Mouse (Mus musculus) forebrain, embryonic 14.5 days (tissue): Measurements from ENCODE around the gene Zbtb20. TPM values are rescaled to one million over a fixed set of nuclear protein-coding genes. Genes with fewer than 3 reads are reported as not detected.
A peak's percentile ranks its signal among the peaks of the same experiment; 100 is the strongest.

Source experiments
- ATAC-seq: fragments of 200-750 bp; cut with Nextera tagmentation; 2 replicates; pipeline ENCODE4 v1.8.0; 2017; ENCODE audit warnings: mild to moderate bottlenecking, moderate library complexity
- DNase-seq: peaks from one replicate; pipeline ENCODE4 v3.0.0-alpha.2; 2015; ENCODE audit warnings: low spot score
- H3K27ac ChIP-seq: fragments of 300-500 bp; sonication (generic); 2 replicates; pipeline ENCODE4 v1.5.1; 2014; ENCODE audit warnings: low read depth, mild to moderate bottlenecking, control low read depth, low read length, moderate library complexity
- H3K27me3 ChIP-seq: fragments of 300-500 bp; sonication (generic); replicated peaks from 2 replicates; pipeline ENCODE4 v1.6.1; 2014; ENCODE audit warnings: low read length, control low read depth, mixed read lengths; ENCODE audit not compliant: control insufficient read depth, insufficient read depth
- H3K36me3 ChIP-seq: fragments of 300-500 bp; sonication (generic); 2 replicates; pipeline ENCODE4 v1.6.1; 2014; ENCODE audit warnings: low read length, control low read depth; ENCODE audit not compliant: control insufficient read depth, insufficient read depth
- H3K4me1 ChIP-seq: fragments of 300-500 bp; sonication (generic); 2 replicates; pipeline ENCODE4 v1.6.1; 2014; ENCODE audit warnings: antibody characterized with exemption, low read length, control low read depth; ENCODE audit not compliant: control insufficient read depth, insufficient read depth
- H3K4me2 ChIP-seq: fragments of 300-500 bp; sonication (generic); 2 replicates; pipeline ENCODE4 v1.6.1; 2014; ENCODE audit warnings: mild to moderate bottlenecking, control low read depth, low read length
- H3K4me3 ChIP-seq: fragments of 300-500 bp; sonication (generic); 2 replicates; pipeline ENCODE4 v1.5.1; 2014; ENCODE audit warnings: low read depth, low read length, control low read depth
- H3K9ac ChIP-seq: fragments of 300-500 bp; sonication (generic); 2 replicates; pipeline ENCODE4 v1.6.1; 2014; ENCODE audit warnings: mild to moderate bottlenecking, low read length, control low read depth, moderate library complexity
- H3K9me3 ChIP-seq: fragments of 300-500 bp; sonication (generic); replicated peaks from 2 replicates; pipeline ENCODE4 v1.6.1; 2016; ENCODE audit warnings: low read length, control low read depth, mixed read lengths; ENCODE audit not compliant: control insufficient read depth
- WGBS: fragments of 180-500 bp; shearing (Covaris S2); extraction: QIAGEN DNeasy Blood & Tissue Kit; methylation state at CpG from one replicate; pipeline ENCODE4 v1.1.7; 2014; 5-methylcytosine and 5-hydroxymethylcytosine counted together
- polyA plus RNA-seq: library from polyadenylated mRNA; unstranded; fragments of >200 nt; fragmentation: Nextera tagmentation; extraction: Ambion mirVana; gene quantifications from 2 replicates; pipeline ENCODE4 v1.2.1, GENCODE M21; 2014

Zbtb20 gene
- polyA plus RNA-seq = 41.0 and 86.0 TPM in 2 replicates

- DNase-seq (no peak), ATAC-seq (no peak)
- H3K4me3 ChIP-seq = peak within 1 kb of the TSS; percentile 76
- no peaks in the 10 kb centered on the region for H3K9me3 ChIP-seq
- no peaks in the 10 kb centered on the region for H3K27me3 ChIP-seq
- H3K9ac ChIP-seq = peak within 1 kb of the TSS; percentile 74
- H3K36me3 ChIP-seq = no peaks in the 10 kb centered on the region
- 0% methylated on average over 5 of the region's 8 CpGs for WGBS
- peak within 1 kb of the TSS; percentile 70 for H3K4me2 ChIP-seq
- H3K27ac ChIP-seq = peak within 1 kb of the TSS; percentile 98
- H3K4me1 ChIP-seq = peaks cover 5% of the 10 kb centered on the region; the same call in 1 of the 2 replicates
These were observed at the start of gene Zbtb20 for GRCm38 (mm10) chr16:42875852-42875980. Gene Zbtb20, plus strand, starts transcription at chr16:42875881.

GRCm38 (mm10) chr16:42835940-42836339 is 39.7 kb upstream of the Zbtb20 start:
- H3K4me3 ChIP-seq = no peak overlapping the region
- H3K9me3 ChIP-seq = no peaks in the 10 kb centered on the region
- H3K27me3 ChIP-seq = no peaks in the 10 kb centered on the region
- no peak overlapping the region for H3K4me2 ChIP-seq
- H3K36me3 ChIP-seq = no peaks in the 10 kb centered on the region
- peak; percentile 70 for DNase-seq
- 69% methylated on average over 5 of the region's 5 CpGs for WGBS
- H3K9ac ChIP-seq = no peak overlapping the region
- H3K27ac ChIP-seq = no peak overlapping the region
- H3K4me1 ChIP-seq = no peaks in the 10 kb centered on the region
- ATAC-seq = no peak

- H3K9ac ChIP-seq = no peak overlapping the region
- ATAC-seq = no peak
- DNase-seq = no peak
These were observed 39.1 kb upstream of the Zbtb20 start for GRCm38 (mm10) chr16:42836404-42837120.

DNA sequence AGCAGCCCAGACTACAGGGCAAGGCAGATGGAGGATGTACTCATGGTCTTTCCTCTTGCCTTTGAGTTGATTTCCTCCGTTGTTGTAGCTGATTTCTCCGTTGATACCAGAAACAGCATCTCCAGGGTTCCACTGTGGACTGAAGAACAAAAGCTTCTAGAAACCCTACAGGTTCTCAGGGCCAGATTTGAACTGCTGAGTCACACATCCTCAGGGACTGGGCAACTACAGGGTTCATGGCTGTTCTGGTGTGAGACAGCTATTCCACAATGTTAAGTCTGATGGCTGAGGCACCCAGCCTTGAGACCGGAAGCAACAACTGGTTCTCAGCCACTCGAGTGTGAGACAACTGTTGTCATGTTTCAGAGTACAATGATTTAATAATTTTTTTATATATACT is 37.5 kb upstream of the Zbtb20 start:
- no peaks in the 10 kb centered on the region for H3K4me1 ChIP-seq
- no peaks in the 10 kb centered on the region for H3K27me3 ChIP-seq
- no peaks in the 10 kb centered on the region for H3K9me3 ChIP-seq
- no peak overlapping the region for H3K4me3 ChIP-seq
- DNase-seq (no peak), ATAC-seq (no peak)
- no peak overlapping the region for H3K27ac ChIP-seq
- WGBS = 91% methylated on average over 4 of the region's 4 CpGs
- H3K9ac ChIP-seq = no peak overlapping the region
- H3K36me3 ChIP-seq = no peaks in the 10 kb centered on the region
- H3K4me2 ChIP-seq = no peak overlapping the region

More at GRCm38 (mm10) chr16:42836404-42837120, 39.1 kb upstream of the Zbtb20 start:
- no peaks in the 10 kb centered on the region for H3K9me3 ChIP-seq
- H3K27ac ChIP-seq = no peak overlapping the region
- 62% methylated on average over 2 of the region's 2 CpGs for WGBS
- no peak overlapping the region for H3K4me3 ChIP-seq
- no peak overlapping the region for H3K4me2 ChIP-seq
- H3K4me1 ChIP-seq = no peaks in the 10 kb centered on the region
- no peaks in the 10 kb centered on the region for H3K36me3 ChIP-seq
- no peaks in the 10 kb centered on the region for H3K27me3 ChIP-seq

- DNase-seq (no peak), ATAC-seq (no peak)
- Histone ChIP-seq H3K9me3 (no peaks in the 10 kb centered on the region), H3K36me3 (no peaks in the 10 kb centered on the region), H3K4me3 (no peak overlapping the region), H3K9ac (no peak overlapping the region), H3K4me1 (no peaks in the 10 kb centered on the region), H3K27me3 (no peaks in the 10 kb centered on the region), H3K27ac (no peak overlapping the region), H3K4me2 (no peak overlapping the region)
- 78% methylated on average over 3 of the region's 3 CpGs for WGBS
These were observed 18.0 kb upstream of the Zbtb20 start for GRCm38 (mm10) chr16:42857564-42858183.

GRCm38 (mm10) chr16:42859251-42859650 is 16.4 kb upstream of the Zbtb20 start:
- Histone ChIP-seq H3K36me3 (no peaks in the 10 kb centered on the region), H3K4me1 (no peaks in the 10 kb centered on the region), H3K9ac (no peak overlapping the region), H3K9me3 (no peaks in the 10 kb centered on the region), H3K4me3 (no peak overlapping the region), H3K4me2 (no peak overlapping the region), H3K27ac (no peak overlapping the region), H3K27me3 (no peaks in the 10 kb centered on the region)
- DNase-seq (no peak), ATAC-seq (no peak)
- WGBS = 92% methylated on average over 4 of the region's 4 CpGs

GRCm38 (mm10) chr16:42863231-42863630 is 12.4 kb upstream of the Zbtb20 start:
- Histone ChIP-seq H3K9ac (no peak overlapping the region), H3K27me3 (no peaks in the 10 kb centered on the region), H3K4me3 (no peak overlapping the region), H3K36me3 (no peaks in the 10 kb centered on the region), H3K4me1 (no peaks in the 10 kb centered on the region), H3K4me2 (no peak overlapping the region), H3K9me3 (no peaks in the 10 kb centered on the region), H3K27ac (no peak overlapping the region)
- ATAC-seq (no peak), DNase-seq (no peak)
- 81% methylated on average over 2 of the region's 2 CpGs for WGBS

GRCm38 (mm10) chr16:42866061-42866460 is 9.6 kb upstream of the Zbtb20 start:
- WGBS = 90% methylated on average over 1 of the region's 1 CpGs

GRCm38 (mm10) chr16:42872101-42872500 is 3.6 kb upstream of the Zbtb20 start:
- H3K27me3 ChIP-seq = no peaks in the 10 kb centered on the region
- WGBS = 73% methylated on average over 5 of the region's 5 CpGs
- DNase-seq (no peak), ATAC-seq (no peak)
- no peak overlapping the region for H3K4me2 ChIP-seq
- H3K9me3 ChIP-seq = no peaks in the 10 kb centered on the region
- peaks cover under 1% of the 10 kb centered on the region; the same call in 1 of the 2 replicates for H3K4me1 ChIP-seq
- no peak overlapping the region for H3K9ac ChIP-seq
- H3K27ac ChIP-seq = no peak overlapping the region
- no peaks in the 10 kb centered on the region for H3K36me3 ChIP-seq
- H3K4me3 ChIP-seq = no peak overlapping the region

More at GRCm38 (mm10) chr16:42866061-42866460, 9.6 kb upstream of the Zbtb20 start:
- Histone ChIP-seq H3K4me3 (no peak overlapping the region), H3K27ac (no peak overlapping the region), H3K4me1 (no peaks in the 10 kb centered on the region), H3K9ac (no peak overlapping the region), H3K9me3 (no peaks in the 10 kb centered on the region), H3K27me3 (no peaks in the 10 kb centered on the region), H3K36me3 (no peaks in the 10 kb centered on the region), H3K4me2 (no peak overlapping the region)
- DNase-seq (no peak), ATAC-seq (no peak)
